ENCODE assay signal across 26 mouse cellular contexts in genomic region chr6:120230441-120230840, GRCm38 (mm10).
"Had no signal": no experiment of that assay in that cellular context is flagged by ENCODE, and none has a peak within 500 bp of the region (broad histone marks: within the 10 kb centered on the region; RNA-seq: fewer than 3 reads in every experiment).

No protein-coding gene starts in this region.

- ATAC-seq: hindbrain, embryonic 16.5 days; inflammation-experienced regulatory T-cells, adult 6 months; intestine, embryonic 15.5 days; intestine, postnatal 0 days; liver, embryonic 12.5 days had no signal

- H3K4me3 ChIP-seq: gastrocnemius, adult 2 months; heart, embryonic 10.5 days; heart, embryonic 12.5 days; hindbrain, embryonic 10.5 days; hindbrain, embryonic 12.5 days; intestine, embryonic 15.5 days; limb, embryonic 13.5 days; limb, embryonic 15.5 days; liver, embryonic 12.5 days had no signal

- H3K27ac ChIP-seq: gastrocnemius, adult 2 months; heart, embryonic 10.5 days; hindbrain, embryonic 10.5 days; hindbrain, embryonic 12.5 days; hindbrain, embryonic 14.5 days; intestine, embryonic 15.5 days; limb, embryonic 13.5 days; limb, embryonic 15.5 days; liver, embryonic 12.5 days had no signal

- H3K9ac ChIP-seq: heart, embryonic 12.5 days; hindbrain, embryonic 12.5 days; hindbrain, embryonic 14.5 days; intestine, embryonic 15.5 days; limb, embryonic 13.5 days; limb, embryonic 15.5 days; liver, embryonic 12.5 days had no signal

- H3K9me3 ChIP-seq: heart, embryonic 10.5 days; heart, embryonic 12.5 days; hindbrain, embryonic 10.5 days; hindbrain, embryonic 12.5 days; intestine, embryonic 15.5 days; limb, embryonic 13.5 days; limb, embryonic 15.5 days; liver, embryonic 12.5 days had no signal

- H3K27me3 ChIP-seq: heart, embryonic 12.5 days; hindbrain, embryonic 12.5 days; intestine, embryonic 15.5 days; limb, embryonic 13.5 days; limb, embryonic 15.5 days had no signal

- H3K4me2 ChIP-seq: heart, embryonic 12.5 days; hindbrain, embryonic 12.5 days; hindbrain, embryonic 14.5 days; intestine, embryonic 15.5 days; limb, embryonic 13.5 days; limb, embryonic 15.5 days; liver, embryonic 12.5 days had no signal

- H3K4me1 ChIP-seq: liver, embryonic 12.5 days had no signal

- DNase-seq: gastrocnemius, adult 2 months; gastrocnemius, postnatal 10 days; gastrocnemius, postnatal 25 days; heart, adult 18-20 months; heart, postnatal 10 days; heart, postnatal 4 days; kidney, adult 18-20 months; kidney, adult 8-10 months; kidney, postnatal 10 days; kidney, postnatal 25 days; kidney, postnatal 4 days; layer of hippocampus, adult 9-11 months; layer of hippocampus, postnatal 36 days; left cerebral cortex, postnatal 4 days had no signal

- H3K36me3 ChIP-seq: heart, embryonic 10.5 days; heart, embryonic 12.5 days; hindbrain, embryonic 10.5 days; hindbrain, embryonic 12.5 days; intestine, embryonic 15.5 days; limb, embryonic 13.5 days; limb, embryonic 15.5 days; liver, embryonic 12.5 days had no signal
